Mouse (Mus musculus) C2C12 (cell line): ENCODE results near the gene Pomt1.

Source experiments
- CEBPB ChIP-seq: IDR thresholded peaks from one replicate; pipeline ENCODE4 v1.6.1; 2011; ENCODE audit warnings: low read depth, mild to moderate bottlenecking, control low read depth, moderate library complexity
- CTCF ChIP-seq: IDR thresholded peaks from one replicate; pipeline ENCODE4 v1.5.1; 2011; ENCODE audit not compliant: control insufficient read depth, insufficient read depth, insufficient read length
- MAX ChIP-seq: IDR thresholded peaks from one replicate; pipeline ENCODE4 v1.6.1; 2011; ENCODE audit warnings: mild to moderate bottlenecking, control low read depth
- MYOD1 ChIP-seq: IDR thresholded peaks from one replicate; pipeline ENCODE4 v1.6.1; 2011; ENCODE audit warnings: low read depth; ENCODE audit not compliant: control insufficient read depth, insufficient read length
- MYOG ChIP-seq: IDR thresholded peaks from one replicate; pipeline ENCODE4 v1.6.1; 2011; ENCODE audit not compliant: control insufficient read depth, insufficient read length; ENCODE audit errors: extremely low read depth
- USF1 ChIP-seq: IDR thresholded peaks from one replicate; pipeline ENCODE4 v1.6.1; 2011; ENCODE audit warnings: low read depth, mild to moderate bottlenecking, control low read depth, moderate library complexity

GRCm38 (mm10) chr2:32288371-32288931, 52.1 kb downstream of the Pomt1 start:
- no peak for TF ChIP-seq CTCF
- no peak for TF ChIP-seq MYOD1
- no peak for TF ChIP-seq MAX
- no peak for TF ChIP-seq CEBPB
- no peak for TF ChIP-seq USF1
- no peak for TF ChIP-seq MYOG
